Mouse (Mus musculus) liver, postnatal 0 days (tissue): ENCODE measurements around the gene Gnptab.

Experiments
- CTCF ChIP-seq: sonication (generic); IDR thresholded peaks from 2 replicates; pipeline ENCODE4 v1.5.1; 2016; ENCODE audit warnings: antibody characterized with exemption, low read depth
- EP300 ChIP-seq: IDR thresholded peaks from 2 replicates; pipeline ENCODE4 v1.6.1; 2016; ENCODE audit warnings: antibody characterized with exemption, low read depth, mild to moderate bottlenecking

- TF ChIP-seq CTCF (no peak), EP300 (no peak)
Observed at GRCm38 (mm10) chr10:88383479-88383878, 4.5 kb downstream of the Gnptab start.
